Mouse (Mus musculus) hindbrain, embryonic 13.5 days (tissue): ENCODE results near the gene Mab21l3. TPM values are rescaled to one million over a fixed set of nuclear protein-coding genes. Genes with fewer than 3 reads are reported as not detected.

ENCODE experiments used
- ATAC-seq: fragments of 200-750 bp; cut with Nextera tagmentation; 2 replicates; pipeline ENCODE4 v1.8.0; 2017; ENCODE audit warnings: moderate TSS enrichment; ENCODE audit not compliant: low FRiP score
- H3K27ac ChIP-seq: fragments of 300-500 bp; sonication (generic); 2 replicates; pipeline ENCODE4 v1.5.1; 2015; ENCODE audit warnings: inconsistent platforms, mild to moderate bottlenecking, moderate library complexity
- H3K27me3 ChIP-seq: fragments of 300-500 bp; sonication (generic); 2 replicates; pipeline ENCODE4 v1.6.1; 2015; ENCODE audit warnings: mild to moderate bottlenecking, inconsistent platforms
- H3K36me3 ChIP-seq: fragments of 300-500 bp; sonication (generic); 2 replicates; pipeline ENCODE4 v1.6.1; 2015; ENCODE audit warnings: mild to moderate bottlenecking, inconsistent platforms
- H3K4me1 ChIP-seq: fragments of 300-500 bp; sonication (generic); replicated peaks from 2 replicates; pipeline ENCODE4 v1.6.1; 2015; ENCODE audit warnings: inconsistent platforms
- H3K4me2 ChIP-seq: fragments of 300-500 bp; sonication (generic); 2 replicates; pipeline ENCODE4 v1.6.1; 2015; ENCODE audit warnings: inconsistent platforms, mild to moderate bottlenecking, moderate library complexity
- H3K4me3 ChIP-seq: fragments of 300-500 bp; sonication (generic); 2 replicates; pipeline ENCODE4 v1.5.1; 2015; ENCODE audit warnings: mild to moderate bottlenecking, inconsistent platforms
- H3K9ac ChIP-seq: fragments of 300-500 bp; sonication (generic); 2 replicates; pipeline ENCODE4 v1.6.1; 2015; ENCODE audit warnings: mild to moderate bottlenecking, inconsistent platforms
- H3K9me3 ChIP-seq: fragments of 300-500 bp; sonication (generic); 2 replicates; pipeline ENCODE4 v1.6.1; 2016; ENCODE audit warnings: inconsistent platforms
- WGBS: fragments of 180-500 bp; shearing (Covaris S2); methylation state at CpG from one replicate; pipeline ENCODE4 v1.1.7; 2015; 5-methylcytosine and 5-hydroxymethylcytosine counted together
- polyA plus RNA-seq: library from polyadenylated mRNA; unstranded; fragments of >200 nt; fragmentation: Nextera tagmentation; extraction: Ambion mirVana; gene quantifications from 2 replicates; pipeline ENCODE4 v1.2.1, GENCODE M21; 2015

Gene Mab21l3
- polyA plus RNA-seq, 1 experiment from 2014 or later = 0.34 TPM

- Histone ChIP-seq H3K4me2 (no peak overlapping the region), H3K9me3 (peaks cover 10% of the 10 kb centered on the region), H3K9ac (no peak overlapping the region), H3K4me3 (no peak overlapping the region), H3K27ac (no peak overlapping the region), H3K4me1 (peaks cover 4% of the 10 kb centered on the region; the same call in 1 of the 2 replicates), H3K27me3 (no peaks in the 10 kb centered on the region), H3K36me3 (no peaks in the 10 kb centered on the region)
- WGBS = 85% methylated on average over 3 of the region's 3 CpGs
- no peak for ATAC-seq
These were observed 78.2 kb downstream of the Mab21l3 start for GRCm38 (mm10) chr3:101770540-101770939.

GRCm38 (mm10) chr3:101763566-101763965, 85.2 kb downstream of the Mab21l3 start:
- H3K27ac ChIP-seq = no peak overlapping the region
- H3K9me3 ChIP-seq = peaks cover 2% of the 10 kb centered on the region; the same call in 1 of the 2 replicates
- no peak overlapping the region for H3K4me3 ChIP-seq
- H3K27me3 ChIP-seq = no peaks in the 10 kb centered on the region
- no peak overlapping the region for H3K4me2 ChIP-seq
- no peaks in the 10 kb centered on the region for H3K36me3 ChIP-seq
- H3K9ac ChIP-seq = no peak overlapping the region
- ATAC-seq = no peak
- peaks cover 4% of the 10 kb centered on the region; the same call in 1 of the 2 replicates for H3K4me1 ChIP-seq

Other genes starting within 250 kb of the Mab21l3 start
- 44.2 and 50.4 TPM in 2 replicates for gene Atp1a1, start 244.3 kb downstream of the Mab21l3 start, polyA plus RNA-seq
- 7.4 and 7.5 TPM in 2 replicates for gene Slc22a15, start 75.5 kb upstream of the Mab21l3 start, polyA plus RNA-seq
- 80.8 and 99.8 TPM in 2 replicates for gene Nhlh2, start 161.1 kb upstream of the Mab21l3 start, polyA plus RNA-seq
- 0.97 and 1.1 TPM in 2 replicates for gene Casq2, start 237.5 kb upstream of the Mab21l3 start, polyA plus RNA-seq